Mouse (Mus musculus) bone marrow macrophage, adult 2 months (primary cell): Measurements from ENCODE around the gene Dnajb11. TPM values are rescaled to one million over a fixed set of nuclear protein-coding genes. Genes with fewer than 3 reads are reported as not detected.

Source experiments
- H3K27ac ChIP-seq: 2 replicates; pipeline ENCODE4 v1.5.1; 2012; ENCODE audit warnings: low read depth, low read length; ENCODE audit not compliant: insufficient read depth
- H3K4me1 ChIP-seq: 2 replicates; pipeline ENCODE4 v1.6.1; 2012; ENCODE audit warnings: low read length; ENCODE audit not compliant: control insufficient read depth, insufficient read depth
- H3K4me3 ChIP-seq: 2 replicates; pipeline ENCODE4 v1.5.1; 2012; ENCODE audit warnings: mild to moderate bottlenecking, low read length, moderate library complexity; ENCODE audit not compliant: insufficient read depth
- CTCF ChIP-seq: IDR thresholded peaks from 2 replicates; pipeline ENCODE4 v1.5.1; 2012; ENCODE audit warnings: low read depth, mild to moderate bottlenecking, low read length, moderate library complexity
- POLR2A ChIP-seq: IDR thresholded peaks from 2 replicates; pipeline ENCODE4 v1.6.1; 2012; ENCODE audit warnings: mild to moderate bottlenecking, low read depth, low read length, borderline replicate concordance
- polyA plus RNA-seq: library from polyadenylated mRNA; stranded (reverse); fragments of >200 nt; gene quantifications from 2 replicates; pipeline ENCODE4 v1.2.4, GENCODE M21; 2012; ENCODE audit not compliant: missing spikeins, insufficient read depth, insufficient read length

The Dnajb11 gene
- polyA plus RNA-seq, 1 experiment: 78.0 TPM

DNA sequence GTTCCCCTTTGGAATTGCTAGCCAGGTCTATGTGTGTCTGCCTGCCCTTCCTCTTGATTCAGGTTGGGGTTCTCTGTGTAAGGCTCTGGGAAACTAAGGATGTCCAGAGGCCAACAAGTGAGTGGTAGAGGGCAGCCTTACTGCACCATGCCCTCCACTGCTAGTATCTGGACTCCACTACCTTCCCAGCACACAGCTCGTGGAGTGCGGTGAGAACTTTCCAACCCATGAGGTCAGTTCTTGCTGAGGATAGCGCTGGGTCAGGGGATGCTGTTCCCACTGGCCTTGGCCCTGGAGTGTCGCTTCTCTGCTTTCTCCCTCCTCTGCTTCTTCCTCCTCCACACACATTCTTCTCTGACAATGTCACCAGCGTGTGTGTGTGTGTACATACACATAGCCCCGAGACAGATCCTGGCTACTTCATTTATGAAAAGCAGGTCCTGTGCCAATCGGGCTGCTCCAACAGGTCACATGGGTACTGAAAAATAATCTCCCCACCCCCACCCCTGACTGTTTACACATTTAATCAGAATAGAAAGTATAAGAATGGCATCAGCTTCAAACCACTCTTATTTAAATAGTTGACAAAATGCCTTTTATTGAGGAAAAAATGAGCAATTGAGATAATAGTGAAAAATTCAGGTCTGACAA is 22.4 kb downstream of the Dnajb11 start:
- Histone ChIP-seq H3K4me1 (no peaks in the 10 kb centered on the region), H3K27ac (no peak overlapping the region), H3K4me3 (no peak overlapping the region)
- TF ChIP-seq CTCF (no peak), POLR2A (no peak)

DNA sequence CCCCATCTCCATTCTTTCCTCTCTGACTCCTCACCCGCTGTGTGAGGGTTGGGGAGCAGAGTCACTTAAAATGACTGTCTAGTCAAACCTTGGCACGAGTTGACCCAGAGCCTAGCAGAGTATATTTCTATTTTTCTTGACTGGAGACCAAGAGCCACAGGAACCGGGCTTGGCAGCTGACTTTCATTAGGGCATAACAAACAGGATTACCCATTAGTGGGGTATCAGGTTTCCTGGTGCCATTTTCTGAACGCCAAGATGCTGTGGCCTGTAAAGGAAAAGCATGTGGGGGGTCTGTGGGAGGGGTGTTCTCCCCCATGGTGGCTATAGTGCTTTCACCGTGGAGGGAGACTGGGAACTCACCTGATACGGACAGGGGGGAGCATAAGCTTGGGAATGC is 23.3 kb downstream of the Dnajb11 start:
- Histone ChIP-seq H3K4me3 (no peak overlapping the region), H3K4me1 (no peaks in the 10 kb centered on the region), H3K27ac (no peak overlapping the region)
- TF ChIP-seq POLR2A (no peak), CTCF (no peak)

DNA sequence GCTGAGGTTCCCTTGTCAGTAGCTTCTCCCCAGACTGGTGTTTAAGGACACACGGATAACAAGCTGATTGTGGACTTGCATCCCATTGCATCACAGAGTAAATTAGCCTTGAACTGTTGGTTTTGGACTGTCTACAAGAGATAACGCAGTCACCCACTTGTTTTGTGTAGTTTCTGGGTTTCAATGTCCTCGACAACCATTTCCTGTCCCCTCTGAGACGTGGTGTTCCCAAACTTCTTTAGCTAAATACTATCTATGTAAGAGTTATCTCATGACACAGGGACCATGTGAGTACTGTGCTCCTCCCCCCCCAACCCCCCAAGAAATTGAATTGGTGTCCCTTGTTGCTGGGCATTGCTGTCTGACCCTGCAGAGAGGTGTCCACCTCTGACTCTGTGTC is 23.8 kb downstream of the Dnajb11 start:
- no peaks in the 10 kb centered on the region for H3K4me1 ChIP-seq

DNA sequence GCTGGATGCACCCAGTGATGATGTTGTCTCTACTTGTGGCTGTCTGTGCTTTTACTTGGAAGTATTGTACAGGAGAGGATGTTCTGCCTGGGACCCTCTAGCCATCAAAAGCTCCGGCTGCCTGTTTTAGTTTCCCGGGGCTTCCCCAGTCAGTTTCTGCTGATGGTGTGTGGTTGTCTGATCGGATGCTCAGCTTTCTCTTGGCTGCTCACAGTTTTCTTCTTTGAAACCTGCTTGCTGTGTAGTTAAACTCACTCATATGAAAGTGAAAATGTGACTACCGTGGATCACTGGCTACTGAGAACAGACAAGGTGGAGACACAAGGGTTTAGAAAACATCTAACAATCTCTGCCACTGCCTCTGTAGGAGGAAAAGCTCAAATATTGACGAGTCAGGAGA is 25.8 kb downstream of the Dnajb11 start:
- no peaks in the 10 kb centered on the region for H3K4me1 ChIP-seq
- H3K4me3 ChIP-seq: no peak overlapping the region
- TF ChIP-seq CTCF (no peak), POLR2A (no peak)
- H3K27ac ChIP-seq: no peak overlapping the region

More for the DNA sequence above, 23.8 kb downstream of the Dnajb11 start:
- TF ChIP-seq CTCF (no peak), POLR2A (no peak)
- H3K27ac ChIP-seq: no peak overlapping the region
- no peak overlapping the region for H3K4me3 ChIP-seq

DNA sequence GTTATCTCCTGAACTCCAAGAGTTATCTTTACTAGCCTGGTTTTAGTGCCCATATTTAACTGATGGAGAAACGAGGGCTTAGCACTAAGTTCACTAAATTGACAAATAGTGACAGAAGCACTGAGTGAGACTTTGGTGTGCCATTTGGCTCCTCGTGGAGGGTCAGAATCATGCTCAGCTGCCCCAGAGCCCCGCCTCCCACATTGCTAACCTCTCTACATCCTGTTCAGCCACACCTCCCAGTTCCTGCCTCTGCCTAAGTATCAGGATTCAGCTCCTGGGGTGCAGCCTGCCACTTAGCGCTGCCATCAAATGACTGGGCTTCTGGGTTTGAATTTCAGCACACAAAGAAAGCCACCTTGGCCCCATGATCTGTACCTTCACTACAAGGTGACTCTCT is 27.7 kb downstream of the Dnajb11 start:
- TF ChIP-seq POLR2A: no peak
- no peak for TF ChIP-seq CTCF
- H3K4me1 ChIP-seq: no peaks in the 10 kb centered on the region
- H3K27ac ChIP-seq: no peak overlapping the region
- no peak overlapping the region for H3K4me3 ChIP-seq

DNA sequence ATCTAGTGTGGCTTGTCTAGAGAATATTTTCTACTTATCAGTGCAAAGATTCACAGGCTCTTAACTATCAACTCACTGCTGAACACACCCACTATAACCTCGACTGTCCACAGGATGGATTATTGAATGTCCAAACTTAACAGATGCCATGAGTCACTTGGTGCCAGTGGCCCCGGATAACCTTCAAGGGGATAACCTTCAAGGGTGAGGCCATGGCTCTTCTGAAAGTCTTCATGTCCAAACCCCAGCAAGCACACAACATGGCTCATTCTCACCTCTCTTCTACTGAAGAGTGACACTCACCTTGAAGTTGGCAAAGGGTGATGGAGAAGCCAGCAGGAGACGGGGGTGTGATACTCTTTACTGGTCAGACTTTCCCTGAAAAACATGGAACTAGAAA is 29.1 kb downstream of the Dnajb11 start:
- Histone ChIP-seq H3K4me1 (no peaks in the 10 kb centered on the region), H3K27ac (no peak overlapping the region), H3K4me3 (no peak overlapping the region)
- no peak for TF ChIP-seq POLR2A
- no peak for TF ChIP-seq CTCF

DNA sequence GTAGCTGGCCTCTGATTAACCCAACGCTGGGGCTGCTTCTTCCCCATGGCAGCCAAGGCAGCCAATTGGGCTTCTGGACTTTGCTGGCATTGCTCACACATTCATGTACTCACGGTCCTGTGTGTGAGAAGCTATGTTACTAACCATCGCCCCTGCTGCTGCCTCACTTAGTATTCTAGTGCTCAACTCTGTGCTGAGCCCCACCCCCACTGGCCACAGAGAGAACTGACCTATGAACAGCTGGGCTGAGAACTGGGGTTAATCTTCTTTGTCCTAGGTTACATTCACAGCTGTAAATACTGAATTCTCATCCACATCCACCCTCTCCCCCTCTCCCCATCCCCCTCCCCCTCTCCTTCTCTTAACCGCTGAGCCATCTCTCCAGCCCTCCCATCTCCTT is 31.2 kb downstream of the Dnajb11 start:
- TF ChIP-seq CTCF: no peak
- TF ChIP-seq POLR2A: no peak
- H3K4me3 ChIP-seq: no peak overlapping the region
- no peaks in the 10 kb centered on the region for H3K4me1 ChIP-seq
- no peak overlapping the region for H3K27ac ChIP-seq

DNA sequence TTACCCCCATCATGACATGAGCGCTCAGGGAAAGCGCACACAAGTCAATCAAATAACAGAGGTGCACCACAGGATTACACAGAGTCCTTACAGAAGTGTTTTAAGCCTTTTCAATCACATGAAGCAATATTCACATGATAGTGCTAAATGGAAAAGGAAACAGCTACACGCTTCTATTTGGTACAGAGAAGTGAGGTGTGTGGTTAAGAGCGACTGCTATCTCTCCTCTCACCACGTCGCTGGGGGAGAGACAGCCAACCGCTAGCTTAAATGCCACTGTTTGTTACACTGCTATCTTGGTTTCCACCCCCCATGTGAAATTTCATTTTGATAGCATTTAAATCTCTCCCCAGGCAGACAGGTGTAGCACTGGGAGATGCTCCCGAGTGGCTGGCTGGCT is 32.1 kb downstream of the Dnajb11 start:
- H3K4me1 ChIP-seq: no peaks in the 10 kb centered on the region
- TF ChIP-seq POLR2A: no peak
- no peak for TF ChIP-seq CTCF
- H3K4me3 ChIP-seq: no peak overlapping the region
- H3K27ac ChIP-seq: no peak overlapping the region

DNA sequence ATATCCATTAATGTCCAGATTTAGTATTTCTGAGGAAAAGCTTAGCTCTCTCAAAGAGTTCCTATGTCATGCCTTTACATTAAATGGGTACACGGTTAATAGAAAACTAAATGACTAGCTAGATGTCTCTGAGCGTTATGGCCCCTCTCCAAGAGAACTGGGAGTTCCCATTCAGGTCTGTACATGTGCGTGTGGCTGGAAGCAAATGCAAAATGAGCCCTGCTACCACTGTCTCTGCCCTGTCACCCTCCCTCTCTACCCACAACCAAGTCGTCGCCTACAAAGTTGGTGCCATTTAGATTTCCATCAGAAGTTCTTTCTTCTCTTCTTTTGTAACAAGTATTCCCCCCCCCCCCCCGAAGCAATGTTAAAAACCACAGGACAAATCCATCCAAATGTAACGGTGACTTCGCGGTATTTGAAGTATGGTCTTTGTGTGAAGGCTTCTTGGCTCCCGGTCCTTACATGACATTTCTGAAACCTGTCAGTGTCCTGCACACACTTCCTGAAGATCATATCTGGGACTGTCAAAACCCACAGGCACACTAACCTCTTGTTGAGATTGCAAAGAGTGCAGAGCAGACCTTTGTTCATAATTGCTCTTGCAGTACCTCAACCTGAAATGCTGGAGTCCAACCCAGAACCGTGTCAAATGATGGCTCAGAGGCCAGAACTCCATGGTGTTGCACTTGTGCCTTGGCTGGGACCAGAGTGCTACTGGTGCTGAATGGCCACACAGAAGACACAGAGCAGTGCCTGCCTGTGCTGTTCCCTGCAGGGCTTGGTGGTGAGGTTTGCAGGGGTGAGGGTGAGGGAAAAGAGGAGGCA is 33.3 kb downstream of the Dnajb11 start, which contains the start of gene Ahsg:
Ahsg (plus strand) TSS at position 595 of the 828 bp plus-strand sequence.
- H3K4me3 ChIP-seq: no peak within 1 kb of the TSS

DNA sequence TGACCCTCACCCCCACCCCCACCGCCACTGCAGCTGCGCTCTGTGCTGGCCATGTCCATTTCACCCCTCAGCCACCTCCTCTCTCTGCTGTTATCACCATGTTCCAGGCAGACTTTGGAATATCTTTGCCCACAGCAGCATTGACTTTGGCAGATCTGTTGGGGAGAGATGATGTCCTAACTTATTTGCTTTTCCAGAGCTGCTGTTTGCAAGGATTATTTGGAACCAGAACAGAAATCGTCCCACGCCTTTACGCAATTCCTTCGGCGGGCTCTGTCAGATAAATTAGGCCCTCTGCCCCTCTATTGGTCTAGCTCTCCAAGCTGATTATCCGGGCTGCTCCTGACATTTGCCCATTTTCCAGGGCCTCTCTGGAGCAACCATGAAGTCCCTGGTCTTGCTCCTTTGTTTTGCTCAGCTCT is 34.1 kb downstream of the Dnajb11 start:
- Histone ChIP-seq H3K4me3 (no peak overlapping the region), H3K4me1 (no peaks in the 10 kb centered on the region), H3K27ac (no peak overlapping the region)
- no peak for TF ChIP-seq POLR2A
- no peak for TF ChIP-seq CTCF

More for the DNA sequence above, 33.3 kb downstream of the Dnajb11 start, which contains the start of gene Ahsg:
- no peak for TF ChIP-seq CTCF
- TF ChIP-seq POLR2A: no peak
- Histone ChIP-seq H3K27ac (no peak within 1 kb of the TSS), H3K4me1 (no peaks in the 10 kb centered on the region)
